Mouse (Mus musculus) stomach, embryonic 14.5 days (tissue): ENCODE data around the gene Cat. TPM values are rescaled to one million over a fixed set of nuclear protein-coding genes. Genes with fewer than 3 reads are reported as not detected.

Experiments
- ATAC-seq: fragments of 200-750 bp; cut with Nextera tagmentation; 2 replicates; pipeline ENCODE4 v1.8.0; 2017; ENCODE audit warnings: low read depth, moderate TSS enrichment; ENCODE audit not compliant: insufficient number of reproducible peaks, insufficient read depth, low FRiP score
- H3K27ac ChIP-seq: fragments of 300-500 bp; sonication (generic); 2 replicates; pipeline ENCODE4 v1.5.1; 2014; ENCODE audit warnings: mild to moderate bottlenecking, low read length, moderate library complexity, mixed read lengths
- H3K27me3 ChIP-seq: fragments of 300-500 bp; sonication (generic); 2 replicates; pipeline ENCODE4 v1.6.1; 2014; ENCODE audit warnings: low read length, control low read depth, mixed read lengths; ENCODE audit not compliant: control insufficient read depth, insufficient read depth
- H3K36me3 ChIP-seq: fragments of 300-500 bp; sonication (generic); 2 replicates; pipeline ENCODE4 v1.6.1; 2014; ENCODE audit warnings: mild to moderate bottlenecking, control low read depth, low read length, moderate library complexity, mixed read lengths; ENCODE audit not compliant: control insufficient read depth, insufficient read depth
- H3K4me1 ChIP-seq: fragments of 300-500 bp; sonication (generic); 2 replicates; pipeline ENCODE4 v1.6.1; 2014; ENCODE audit warnings: low read length, control low read depth, mixed read lengths; ENCODE audit not compliant: control insufficient read depth, insufficient read depth
- H3K4me2 ChIP-seq: fragments of 300-500 bp; sonication (generic); replicated peaks from 2 replicates; pipeline ENCODE4 v1.6.1; 2014; ENCODE audit warnings: low read depth, low read length, control low read depth
- H3K4me3 ChIP-seq: fragments of 300-500 bp; sonication (generic); 2 replicates; pipeline ENCODE4 v1.5.1; 2014; ENCODE audit warnings: low read depth, low read length, control low read depth
- H3K9ac ChIP-seq: fragments of 300-500 bp; sonication (generic); replicated peaks from 2 replicates; pipeline ENCODE4 v1.6.1; 2014; ENCODE audit warnings: low read depth, mild to moderate bottlenecking, control low read depth, low read length, moderate library complexity, mixed read lengths
- H3K9me3 ChIP-seq: fragments of 300-500 bp; sonication (generic); 2 replicates; pipeline ENCODE4 v1.6.1; 2016; ENCODE audit warnings: low read depth, low read length, control low read depth; ENCODE audit not compliant: control insufficient read depth
- WGBS: fragments of 180-500 bp; shearing (Covaris S2); extraction: QIAGEN DNeasy Blood & Tissue Kit; methylation state at CpG from one replicate; pipeline ENCODE4 v1.1.7; 2014; 5-methylcytosine and 5-hydroxymethylcytosine counted together
- polyA plus RNA-seq: library from polyadenylated mRNA; unstranded; fragments of >200 nt; fragmentation: Nextera tagmentation; extraction: Ambion mirVana; gene quantifications from 2 replicates; pipeline ENCODE4 v1.2.1, GENCODE M21; 2014

Gene Cat
- polyA plus RNA-seq, 1 experiment from 2014 or later = 99.9 TPM

DNA sequence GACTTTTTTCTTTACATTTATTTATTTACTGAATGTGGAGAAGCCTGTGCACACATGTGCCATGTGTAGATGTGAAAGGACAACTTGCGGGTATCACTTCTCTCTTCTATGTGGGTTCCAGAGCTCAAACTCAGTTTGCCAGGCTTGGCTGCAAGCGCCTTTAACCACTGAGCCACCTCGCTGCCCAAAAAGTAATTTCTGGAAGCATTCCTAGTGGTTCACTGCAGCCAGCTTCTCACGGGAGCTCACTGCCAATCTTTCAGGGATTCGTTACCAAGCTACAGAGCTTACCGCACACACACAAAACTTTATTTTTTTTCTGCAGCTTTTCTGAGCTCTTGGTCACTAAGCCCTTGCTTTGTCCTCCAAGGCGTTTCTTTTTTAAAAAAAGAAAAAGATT, 27.3 kb downstream of the Cat start:
- H3K27ac ChIP-seq = no peak overlapping the region
- H3K9me3 ChIP-seq = no peaks in the 10 kb centered on the region
- no peak for ATAC-seq
- H3K4me3 ChIP-seq = no peak overlapping the region
- no peak overlapping the region for H3K4me2 ChIP-seq
- no peak overlapping the region for H3K9ac ChIP-seq
- H3K4me1 ChIP-seq = 0 out of 2 replicates have a peak, but pooled peaks cover 2% of the 10 kb centered on the region
- peaks cover 41% of the 10 kb centered on the region for H3K36me3 ChIP-seq
- no peaks in the 10 kb centered on the region for H3K27me3 ChIP-seq
- whole genome bisulfite sequencing = 88% methylated on average over 7 of the region's 7 CpGs

- Histone ChIP-seq H3K9ac (no peak overlapping the region), H3K9me3 (no peaks in the 10 kb centered on the region), H3K36me3 (peaks cover 41% of the 10 kb centered on the region), H3K27ac (no peak overlapping the region), H3K4me1 (0 out of 2 replicates have a peak, but pooled peaks cover 2% of the 10 kb centered on the region), H3K4me2 (no peak overlapping the region), H3K4me3 (no peak overlapping the region), H3K27me3 (no peaks in the 10 kb centered on the region)
- 85% methylated on average over 5 of the region's 5 CpGs for WGBS
- ATAC-seq = no peak
These were observed 27.9 kb downstream of the Cat start for GRCm38 (mm10) chr2:103457048-103457447.

DNA sequence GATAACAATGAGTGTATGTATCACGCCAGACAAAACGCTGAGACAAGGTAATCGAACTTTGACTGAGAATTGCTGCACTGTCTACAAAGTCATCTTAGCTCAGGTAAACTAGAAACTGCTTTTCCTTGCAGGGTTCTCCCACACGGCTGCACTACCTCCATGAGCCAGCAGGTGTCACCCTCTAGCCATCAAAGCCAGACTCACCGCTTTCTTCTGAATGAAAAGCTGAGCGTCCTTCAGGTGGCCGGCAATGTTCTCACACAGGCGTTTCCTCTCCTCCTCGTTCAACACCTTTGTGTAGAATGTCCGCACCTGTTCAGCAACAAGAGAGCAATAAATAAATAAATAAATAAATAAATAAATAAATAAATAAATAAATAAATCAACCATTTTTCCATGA, 28.3 kb downstream of the Cat start:
- H3K9me3 ChIP-seq = no peaks in the 10 kb centered on the region
- H3K4me3 ChIP-seq = no peak overlapping the region
- H3K27me3 ChIP-seq = no peaks in the 10 kb centered on the region
- H3K36me3 ChIP-seq = peaks cover 41% of the 10 kb centered on the region
- no peak overlapping the region for H3K4me2 ChIP-seq
- peak; percentile 74; the same call in 1 of the 2 replicates for ATAC-seq
- no peak overlapping the region for H3K27ac ChIP-seq
- H3K9ac ChIP-seq = no peak overlapping the region
- WGBS = 18% methylated on average over 10 of the region's 10 CpGs
- H3K4me1 ChIP-seq = no peaks in the 10 kb centered on the region

GRCm38 (mm10) chr2:103455748-103456147, 29.2 kb downstream of the Cat start:
- no peak for ATAC-seq
- no peaks in the 10 kb centered on the region for H3K9me3 ChIP-seq
- no peak overlapping the region for H3K27ac ChIP-seq
- peaks cover 41% of the 10 kb centered on the region for H3K36me3 ChIP-seq
- H3K4me1 ChIP-seq = no peaks in the 10 kb centered on the region
- WGBS = 97% methylated on average over 7 of the region's 7 CpGs
- H3K27me3 ChIP-seq = no peaks in the 10 kb centered on the region
- no peak overlapping the region for H3K4me2 ChIP-seq
- no peak overlapping the region for H3K4me3 ChIP-seq
- H3K9ac ChIP-seq = no peak overlapping the region

GRCm38 (mm10) chr2:103452550-103452949, 32.4 kb downstream of the Cat start:
- Histone ChIP-seq H3K4me3 (no peak overlapping the region), H3K36me3 (peaks cover 32% of the 10 kb centered on the region), H3K9me3 (no peaks in the 10 kb centered on the region), H3K4me2 (no peak overlapping the region), H3K27ac (no peak overlapping the region), H3K27me3 (no peaks in the 10 kb centered on the region), H3K9ac (no peak overlapping the region), H3K4me1 (no peaks in the 10 kb centered on the region)
- no peak for ATAC-seq
- 83% methylated on average over 5 of the region's 5 CpGs for WGBS

DNA sequence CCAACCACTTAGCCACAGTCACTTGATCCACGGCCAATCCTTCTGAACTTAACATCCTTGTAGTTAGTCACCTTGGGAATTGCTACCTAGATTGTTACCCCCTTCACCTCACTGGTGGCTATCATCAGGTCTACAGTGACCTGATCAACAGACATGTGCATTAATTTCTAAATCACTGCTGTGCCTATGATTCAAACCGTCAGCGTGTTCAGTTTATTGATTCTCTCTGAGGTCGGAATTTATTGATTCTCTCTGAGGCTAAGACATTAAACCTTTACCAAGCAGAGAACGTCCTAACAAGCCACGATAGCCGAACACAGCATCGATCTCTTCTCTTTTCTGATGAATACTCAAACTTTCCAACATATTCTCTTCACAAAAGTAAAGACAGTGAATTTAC, 34.7 kb downstream of the Cat start:
- Histone ChIP-seq H3K9me3 (no peaks in the 10 kb centered on the region), H3K9ac (no peak overlapping the region), H3K4me2 (no peak overlapping the region), H3K36me3 (peaks cover 22% of the 10 kb centered on the region), H3K27me3 (no peaks in the 10 kb centered on the region), H3K27ac (no peak overlapping the region), H3K4me1 (no peaks in the 10 kb centered on the region), H3K4me3 (no peak overlapping the region)
- no peak for ATAC-seq
- 76% methylated on average over 8 of the region's 8 CpGs for WGBS

DNA sequence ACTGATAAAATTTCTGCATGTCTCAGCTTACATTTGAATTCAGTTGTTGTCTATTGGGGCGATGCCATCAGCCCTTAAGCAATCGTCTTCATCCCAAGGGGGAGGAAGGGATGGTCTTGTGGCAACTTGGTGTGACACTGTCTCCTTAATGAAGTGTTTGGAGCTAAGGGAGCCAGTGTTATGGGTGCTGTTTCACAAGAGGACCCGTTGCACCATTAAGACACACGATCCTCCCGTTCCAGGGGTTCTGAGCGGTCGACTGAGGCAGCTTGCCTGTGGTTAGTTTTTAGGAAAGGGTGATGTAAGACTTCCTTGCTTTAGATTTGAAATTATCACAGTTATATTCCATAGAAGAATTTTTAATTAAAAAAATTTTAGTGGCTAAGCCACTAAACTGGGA, 35.1 kb downstream of the Cat start:
- 81% methylated on average over 7 of the region's 7 CpGs for WGBS
- no peaks in the 10 kb centered on the region for H3K27me3 ChIP-seq
- H3K4me3 ChIP-seq = no peak overlapping the region
- H3K4me2 ChIP-seq = no peak overlapping the region
- H3K36me3 ChIP-seq = peaks cover 17% of the 10 kb centered on the region
- no peak overlapping the region for H3K9ac ChIP-seq
- H3K27ac ChIP-seq = no peak overlapping the region
- no peaks in the 10 kb centered on the region for H3K4me1 ChIP-seq
- ATAC-seq = no peak
- H3K9me3 ChIP-seq = no peaks in the 10 kb centered on the region

- Histone ChIP-seq H3K9me3 (no peaks in the 10 kb centered on the region), H3K4me2 (no peak overlapping the region), H3K36me3 (peaks cover 10% of the 10 kb centered on the region), H3K9ac (no peak overlapping the region), H3K27ac (no peak overlapping the region), H3K4me1 (no peaks in the 10 kb centered on the region), H3K27me3 (no peaks in the 10 kb centered on the region), H3K4me3 (no peak overlapping the region)
- no peak for ATAC-seq
- WGBS = 36% methylated on average over 14 of the region's 14 CpGs
These were observed 35.9 kb downstream of the Cat start for GRCm38 (mm10) chr2:103448947-103449560.

DNA sequence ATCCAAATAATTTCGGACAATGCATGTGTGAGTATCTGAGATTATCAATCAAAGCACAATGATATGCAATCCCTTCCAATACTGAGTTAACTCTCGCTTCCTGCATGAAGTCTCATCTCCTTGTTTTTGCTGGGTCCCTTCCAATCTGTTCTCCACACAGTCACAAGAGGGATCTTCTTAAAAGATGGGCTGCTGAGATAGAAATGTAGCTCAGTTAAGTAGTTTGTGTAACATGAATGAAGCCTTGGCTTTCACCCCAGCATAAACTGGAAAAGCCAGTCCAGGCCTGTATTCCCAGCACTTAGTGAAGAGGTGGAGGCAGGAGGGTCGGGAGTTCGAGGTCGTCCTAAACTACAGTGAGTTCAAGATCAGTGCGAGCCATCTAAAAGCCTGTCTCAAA, 38.6 kb downstream of the Cat start:
- Histone ChIP-seq H3K9me3 (no peaks in the 10 kb centered on the region), H3K4me2 (no peak overlapping the region), H3K27me3 (no peaks in the 10 kb centered on the region), H3K9ac (no peak overlapping the region), H3K36me3 (no peaks in the 10 kb centered on the region), H3K4me3 (no peak overlapping the region), H3K27ac (no peak overlapping the region), H3K4me1 (no peaks in the 10 kb centered on the region)
- no peak for ATAC-seq
- WGBS = 86% methylated on average over 6 of the region's 6 CpGs
